Mouse (Mus musculus): Measurements from ENCODE around the gene Cfap221. TPM values are rescaled to one million over a fixed set of nuclear protein-coding genes. Genes with fewer than 3 reads are reported as not detected.

Gene Cfap221
- polyA plus RNA-seq, 1 experiment, result not detected

DNA sequence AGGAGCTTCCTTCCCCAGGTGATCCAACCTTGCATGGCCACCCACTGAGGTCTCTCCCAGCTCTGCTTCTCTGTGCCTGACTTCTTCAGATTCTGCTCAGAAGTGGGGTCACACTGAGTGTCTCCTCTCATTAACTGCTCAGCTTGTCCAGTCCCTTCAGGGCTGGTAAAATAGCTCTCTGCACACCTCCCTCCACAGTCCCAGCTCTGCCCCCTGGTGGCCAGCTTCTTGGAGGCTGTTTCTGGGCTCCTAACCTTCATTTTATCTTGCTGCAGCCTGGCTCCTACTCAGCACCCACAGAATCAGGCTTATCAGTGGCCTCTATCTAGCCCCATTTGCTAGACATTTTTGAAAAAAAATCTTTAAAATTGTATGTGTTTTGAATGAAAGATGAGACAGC lies 16.1 kb upstream of the Cfap221 start:
- Histone ChIP-seq H3K27me3 (ENCODE audit: control insufficient read depth) (peaks cover 11% of the 10 kb centered on the region), H3K9me3 (ENCODE audit: control insufficient read depth, low read length) (no peaks in the 10 kb centered on the region), H3K4me3 (replicated peaks) (no peak overlapping the region), H3K36me3 (ENCODE audit: control insufficient read depth) (no peaks in the 10 kb centered on the region), H3K4me1 (ENCODE audit: control insufficient read depth) (no peaks in the 10 kb centered on the region)
- TF ChIP-seq TAL1 (IDR thresholded peaks at IDR 0.05; ENCODE audit: low read length) (no peak), GATA1 (IDR thresholded peaks at IDR 0.05; ENCODE audit: low read length) (peak; percentile 27; the same call in 1 of the 2 replicates)

GRCm38 (mm10) chr1:120012638-120013037 lies 15.6 kb upstream of the Cfap221 start:
- Histone ChIP-seq H3K27me3 (ENCODE audit: control insufficient read depth) (peaks cover 15% of the 10 kb centered on the region), H3K9me3 (ENCODE audit: control insufficient read depth, low read length) (no peaks in the 10 kb centered on the region), H3K4me1 (ENCODE audit: control insufficient read depth) (no peaks in the 10 kb centered on the region), H3K36me3 (ENCODE audit: control insufficient read depth) (no peaks in the 10 kb centered on the region), H3K4me3 (replicated peaks) (no peak overlapping the region)
- TF ChIP-seq TAL1 (IDR thresholded peaks at IDR 0.05; ENCODE audit: low read length), result no peak
- TF ChIP-seq GATA1 (IDR thresholded peaks at IDR 0.05; ENCODE audit: low read length), result no peak

- Histone ChIP-seq H3K4me1 (ENCODE audit: control insufficient read depth) (no peaks in the 10 kb centered on the region), H3K27me3 (ENCODE audit: control insufficient read depth) (peaks cover 40% of the 10 kb centered on the region), H3K4me3 (replicated peaks) (no peak overlapping the region), H3K36me3 (ENCODE audit: control insufficient read depth) (no peaks in the 10 kb centered on the region), H3K9me3 (ENCODE audit: control insufficient read depth, low read length) (no peaks in the 10 kb centered on the region)
- TF ChIP-seq TAL1 (IDR thresholded peaks at IDR 0.05; ENCODE audit: low read length) (no peak), GATA1 (IDR thresholded peaks at IDR 0.05; ENCODE audit: low read length) (no peak)
Observed at GRCm38 (mm10) chr1:120007851-120008588, 11.0 kb upstream of the Cfap221 start.

GRCm38 (mm10) chr1:120006844-120007790 lies 10.1 kb upstream of the Cfap221 start, which contains the start of gene Sctr:
Sctr (plus strand) TSS chr1:120006894.
- Histone ChIP-seq H3K4me1 (ENCODE audit: control insufficient read depth) (no peaks in the 10 kb centered on the region), H3K4me3 (replicated peaks) (no peak within 1 kb of the TSS), H3K9me3 (ENCODE audit: control insufficient read depth, low read length) (no peaks in the 10 kb centered on the region), H3K36me3 (ENCODE audit: control insufficient read depth) (no peaks in the 10 kb centered on the region), H3K27me3 (ENCODE audit: control insufficient read depth) (peaks cover 40% of the 10 kb centered on the region)
- no peak for TF ChIP-seq GATA1 (IDR thresholded peaks at IDR 0.05; ENCODE audit: low read length)
- no peak for TF ChIP-seq TAL1 (IDR thresholded peaks at IDR 0.05; ENCODE audit: low read length)

GRCm38 (mm10) chr1:119997644-119998043 lies 610 bp upstream of the Cfap221 start:
- no peaks in the 10 kb centered on the region for H3K27me3 ChIP-seq (ENCODE audit: control insufficient read depth)
- no peaks in the 10 kb centered on the region for H3K36me3 ChIP-seq (ENCODE audit: control insufficient read depth)
- peaks cover 6% of the 10 kb centered on the region for H3K4me1 ChIP-seq (ENCODE audit: control insufficient read depth)
- H3K4me3 ChIP-seq (replicated peaks), result no peak overlapping the region
- H3K9me3 ChIP-seq (ENCODE audit: control insufficient read depth, low read length), result no peaks in the 10 kb centered on the region
- TF ChIP-seq GATA1 (IDR thresholded peaks at IDR 0.05; ENCODE audit: low read length) (no peak), TAL1 (IDR thresholded peaks at IDR 0.05; ENCODE audit: low read length) (no peak)

DNA sequence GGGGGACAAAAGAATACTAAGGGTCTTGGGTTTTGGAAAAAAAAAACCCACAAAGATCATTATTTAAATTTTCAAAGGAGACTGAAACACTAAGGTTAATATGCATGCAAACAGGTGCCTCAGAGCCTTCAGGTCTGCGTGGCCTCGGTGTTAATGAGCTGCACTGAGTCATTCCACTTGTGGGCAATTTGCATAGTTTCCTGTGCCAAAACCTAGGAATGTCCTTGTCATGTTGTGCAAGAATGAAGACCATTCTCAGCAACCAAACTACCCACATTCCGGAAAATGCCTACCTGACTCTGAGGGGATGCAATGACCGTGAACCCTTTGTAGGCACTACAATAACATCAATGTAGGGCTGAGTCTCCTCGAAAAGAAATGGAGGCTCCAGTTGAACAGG lies 10.5 kb downstream of the Cfap221 start:
- TF ChIP-seq GATA1 (IDR thresholded peaks at IDR 0.05; ENCODE audit: low read length), result no peak
- no peak for TF ChIP-seq TAL1 (IDR thresholded peaks at IDR 0.05; ENCODE audit: low read length)
- H3K27me3 ChIP-seq (ENCODE audit: control insufficient read depth), result no peaks in the 10 kb centered on the region
- no peaks in the 10 kb centered on the region for H3K9me3 ChIP-seq (ENCODE audit: control insufficient read depth, low read length)
- H3K4me3 ChIP-seq (replicated peaks), result no peak overlapping the region
- no peaks in the 10 kb centered on the region for H3K4me1 ChIP-seq (ENCODE audit: control insufficient read depth)
- H3K36me3 ChIP-seq (ENCODE audit: control insufficient read depth), result no peaks in the 10 kb centered on the region

GRCm38 (mm10) chr1:119975141-119975540 lies 21.9 kb downstream of the Cfap221 start:
- Histone ChIP-seq H3K36me3 (ENCODE audit: control insufficient read depth) (no peaks in the 10 kb centered on the region), H3K9me3 (ENCODE audit: control insufficient read depth, low read length) (no peaks in the 10 kb centered on the region), H3K4me1 (ENCODE audit: control insufficient read depth) (peaks cover 2% of the 10 kb centered on the region; the same call in 1 of the 2 replicates), H3K4me3 (replicated peaks) (no peak overlapping the region), H3K27me3 (ENCODE audit: control insufficient read depth) (no peaks in the 10 kb centered on the region)
- no peak for TF ChIP-seq GATA1 (IDR thresholded peaks at IDR 0.05; ENCODE audit: low read length)
- no peak for TF ChIP-seq TAL1 (IDR thresholded peaks at IDR 0.05; ENCODE audit: low read length)

- Histone ChIP-seq H3K27me3 (ENCODE audit: control insufficient read depth) (no peaks in the 10 kb centered on the region), H3K36me3 (ENCODE audit: control insufficient read depth) (no peaks in the 10 kb centered on the region), H3K9me3 (ENCODE audit: control insufficient read depth, low read length) (no peaks in the 10 kb centered on the region), H3K4me3 (replicated peaks) (no peak overlapping the region), H3K4me1 (ENCODE audit: control insufficient read depth) (peaks cover 2% of the 10 kb centered on the region; the same call in 1 of the 2 replicates)
- no peak for TF ChIP-seq GATA1 (IDR thresholded peaks at IDR 0.05; ENCODE audit: low read length)
- TF ChIP-seq TAL1 (IDR thresholded peaks at IDR 0.05; ENCODE audit: low read length), result no peak
Observed at GRCm38 (mm10) chr1:119973117-119973516, 23.9 kb downstream of the Cfap221 start.

All from erythroblast, embryonic 14.5 days (primary cell).